Mouse (Mus musculus) myocyte (in vitro differentiated cells): ENCODE measurements at regions not wholly inside any gene's neighbourhood (a gene's known extent, or its start where the extent isn't known, plus 50 kb on each side); places are given as distances from the start of the nearest gene placed in this dataset.

Source experiments
- H3K27me3 ChIP-seq: one replicate; pipeline ENCODE4 v1.6.1; 2011; ENCODE audit not compliant: control insufficient read depth, insufficient read depth, insufficient read length
- H3K36me3 ChIP-seq: one replicate; pipeline ENCODE4 v1.6.1; 2011; ENCODE audit not compliant: control insufficient read depth, insufficient read depth
- H3K4me2 ChIP-seq: one replicate; pipeline ENCODE4 v1.6.1; 2011; ENCODE audit warnings: low read depth, control low read depth
- H3K4me3 ChIP-seq: one replicate; pipeline ENCODE4 v1.5.1; 2011; ENCODE audit warnings: mild to moderate bottlenecking, control low read depth, moderate library complexity
- H3K79me2 ChIP-seq: one replicate; pipeline ENCODE4 v1.6.1; 2011; ENCODE audit not compliant: control insufficient read depth, insufficient read depth
- H3ac ChIP-seq: one replicate; pipeline ENCODE4 v1.6.1; 2011; ENCODE audit not compliant: control insufficient read depth, insufficient read length
- CEBPB ChIP-seq: IDR thresholded peaks from 2 replicates; pipeline ENCODE4 v1.6.1; 2011; ENCODE audit warnings: mild to moderate bottlenecking, moderate library complexity; ENCODE audit not compliant: poor library complexity, insufficient read depth, severe bottlenecking
- E2F4 ChIP-seq: IDR thresholded peaks from one replicate; pipeline ENCODE4 v1.6.1; 2011; ENCODE audit warnings: mild to moderate bottlenecking, control low read depth, moderate library complexity; ENCODE audit not compliant: insufficient read depth
- MAX ChIP-seq: IDR thresholded peaks from one replicate; pipeline ENCODE4 v1.6.1; 2011; ENCODE audit warnings: low read depth, mild to moderate bottlenecking, control low read depth
- MYOD1 ChIP-seq, 3 experiments: IDR thresholded peaks; one replicate each; pipeline ENCODE4 v1.6.1; 2011; ENCODE audit warnings: control low read depth in 2 of 3, low read depth in 2 of 3, mild to moderate bottlenecking in 2 of 3, moderate library complexity in 1 of 3; ENCODE audit not compliant: insufficient read length in 2 of 3, control insufficient read depth in 1 of 3
- MYOG ChIP-seq, 3 experiments: IDR thresholded peaks; one replicate each; pipeline ENCODE4 v1.6.1; 2011; ENCODE audit warnings: control low read depth in 2 of 3, low read depth in 2 of 3, mild to moderate bottlenecking in 2 of 3; ENCODE audit not compliant: insufficient read length in 2 of 3, control insufficient read depth in 1 of 3, insufficient read depth in 1 of 3
- POLR2A ChIP-seq: IDR thresholded peaks from one replicate; pipeline ENCODE4 v1.6.1; 2011; ENCODE audit warnings: low read depth, mild to moderate bottlenecking, control low read depth, moderate library complexity; ENCODE audit not compliant: insufficient read length
- POLR2AphosphoS2 ChIP-seq: IDR thresholded peaks from one replicate; pipeline ENCODE4 v1.6.1; 2011; ENCODE audit warnings: low read depth, control low read depth; ENCODE audit not compliant: insufficient read length
- REST ChIP-seq: IDR thresholded peaks from one replicate; pipeline ENCODE4 v1.6.1; 2011; ENCODE audit warnings: mild to moderate bottlenecking, control low read depth, moderate library complexity; ENCODE audit not compliant: insufficient read depth, insufficient read length
- SRF ChIP-seq: IDR thresholded peaks from one replicate; pipeline ENCODE4 v1.6.1; 2011; ENCODE audit warnings: low read depth; ENCODE audit not compliant: control insufficient read depth, insufficient read length
- TCF12 ChIP-seq: IDR thresholded peaks from one replicate; pipeline ENCODE4 v1.6.1; 2011; ENCODE audit warnings: mild to moderate bottlenecking, control low read depth; ENCODE audit not compliant: poor library complexity, insufficient read depth, severe bottlenecking
- TCF3 ChIP-seq: IDR thresholded peaks from one replicate; pipeline ENCODE4 v1.6.1; 2011; ENCODE audit warnings: low read depth, control low read depth; ENCODE audit not compliant: insufficient read length
- USF1 ChIP-seq: IDR thresholded peaks from one replicate; pipeline ENCODE4 v1.6.1; 2011; ENCODE audit warnings: low read depth, mild to moderate bottlenecking, control low read depth, moderate library complexity

DNA sequence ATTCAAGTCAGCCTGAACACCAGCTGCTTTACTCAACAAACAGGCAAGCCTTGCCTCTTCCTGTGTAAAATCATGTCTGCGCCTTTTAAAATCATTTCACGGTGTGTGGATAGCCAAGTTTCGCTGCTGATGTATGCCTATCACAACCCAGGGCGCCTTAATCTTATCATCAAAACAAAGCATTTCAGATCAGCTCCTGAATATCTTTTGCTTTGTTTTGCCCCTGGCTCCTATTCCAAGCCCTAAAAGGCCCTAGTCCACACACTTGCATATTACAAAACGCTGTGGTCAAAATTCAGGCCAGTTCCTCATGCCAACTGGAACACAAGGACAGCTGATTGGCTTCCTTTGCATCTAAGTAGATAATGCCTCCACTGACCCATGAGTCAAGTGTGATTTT is 501.7 kb upstream of the Gulo start:
- Histone ChIP-seq H3K36me3 (no peaks in the 10 kb centered on the region), H3ac (no peak overlapping the region), H3K27me3 (no peaks in the 10 kb centered on the region), H3K4me3 (no peak overlapping the region), H3K79me2 (no peaks in the 10 kb centered on the region), H3K4me2 (no peak overlapping the region)
- TF ChIP-seq CEBPB (no peak), MYOD1 (IDR thresholded peaks at IDR 0.05; ENCODE audit: control insufficient read depth in 1 of 3, insufficient read length in 2 of 3, low read depth in 2 of 3) (no peak), MYOG (IDR thresholded peaks at IDR 0.05; ENCODE audit: control insufficient read depth in 1 of 3, insufficient read depth in 1 of 3, insufficient read length in 2 of 3, low read depth in 2 of 3) (no peak), POLR2A (no peak), SRF (no peak), MAX (no peak), USF1 (no peak), REST (no peak), POLR2AphosphoS2 (no peak), TCF3 (no peak), TCF12 (no peak), E2F4 (no peak)

DNA sequence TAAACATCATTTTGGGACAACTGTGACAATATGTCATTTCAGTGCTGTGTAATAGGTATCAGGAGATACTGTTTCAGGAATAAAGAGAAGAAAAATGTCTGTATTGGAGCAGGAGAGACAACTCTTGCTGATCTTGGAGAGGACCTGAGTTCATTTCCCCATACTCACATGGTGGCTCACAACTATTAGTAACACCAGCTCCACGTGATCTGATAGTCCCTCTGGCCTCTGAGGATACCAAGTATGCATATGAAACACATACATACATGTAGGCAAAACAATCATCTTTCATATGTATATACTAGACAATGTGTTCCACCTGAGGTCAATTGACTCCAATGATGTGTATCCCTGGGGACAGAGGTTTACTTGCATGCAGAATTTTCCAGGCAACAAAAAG is 501.2 kb upstream of the Gulo start:
- Histone ChIP-seq H3K79me2 (no peaks in the 10 kb centered on the region), H3K4me3 (no peak overlapping the region), H3ac (no peak overlapping the region), H3K27me3 (no peaks in the 10 kb centered on the region), H3K4me2 (no peak overlapping the region), H3K36me3 (no peaks in the 10 kb centered on the region)
- TF ChIP-seq SRF (no peak), CEBPB (no peak), MYOD1 (IDR thresholded peaks at IDR 0.05; ENCODE audit: control insufficient read depth in 1 of 3, insufficient read length in 2 of 3, low read depth in 2 of 3) (no peak), POLR2A (no peak), E2F4 (no peak), MAX (no peak), TCF3 (no peak), REST (no peak), TCF12 (no peak), MYOG (IDR thresholded peaks at IDR 0.05; ENCODE audit: control insufficient read depth in 1 of 3, insufficient read depth in 1 of 3, insufficient read length in 2 of 3, low read depth in 2 of 3) (no peak), USF1 (no peak), POLR2AphosphoS2 (no peak)

DNA sequence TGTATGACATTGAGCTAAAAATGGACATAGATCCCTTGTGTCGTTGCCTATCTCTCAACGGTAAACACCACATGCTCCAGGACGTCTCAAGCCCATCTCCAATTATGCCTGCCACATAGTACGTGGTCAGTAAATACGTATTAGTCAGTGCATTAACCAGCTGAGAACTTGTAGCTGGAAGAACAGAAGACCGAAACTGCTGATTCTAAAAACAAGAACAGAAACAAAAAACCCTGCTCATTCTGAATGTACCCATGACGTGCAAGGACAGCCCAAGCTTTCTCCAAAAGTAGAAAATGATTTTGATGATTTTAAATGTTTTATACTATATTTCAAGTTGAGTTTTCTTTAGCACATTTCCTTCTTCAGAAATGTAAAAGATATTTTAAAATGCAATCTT is 500.7 kb upstream of the Gulo start:
- Histone ChIP-seq H3K4me3 (no peak overlapping the region), H3K4me2 (no peak overlapping the region), H3K79me2 (no peaks in the 10 kb centered on the region), H3K27me3 (no peaks in the 10 kb centered on the region), H3K36me3 (no peaks in the 10 kb centered on the region), H3ac (no peak overlapping the region)
- TF ChIP-seq MYOD1 (IDR thresholded peaks at IDR 0.05; ENCODE audit: control insufficient read depth in 1 of 3, insufficient read length in 2 of 3, low read depth in 2 of 3) (no peak), POLR2AphosphoS2 (no peak), SRF (no peak), USF1 (no peak), CEBPB (no peak), REST (no peak), MYOG (IDR thresholded peaks at IDR 0.05; ENCODE audit: control insufficient read depth in 1 of 3, insufficient read depth in 1 of 3, insufficient read length in 2 of 3, low read depth in 2 of 3) (no peak)

DNA sequence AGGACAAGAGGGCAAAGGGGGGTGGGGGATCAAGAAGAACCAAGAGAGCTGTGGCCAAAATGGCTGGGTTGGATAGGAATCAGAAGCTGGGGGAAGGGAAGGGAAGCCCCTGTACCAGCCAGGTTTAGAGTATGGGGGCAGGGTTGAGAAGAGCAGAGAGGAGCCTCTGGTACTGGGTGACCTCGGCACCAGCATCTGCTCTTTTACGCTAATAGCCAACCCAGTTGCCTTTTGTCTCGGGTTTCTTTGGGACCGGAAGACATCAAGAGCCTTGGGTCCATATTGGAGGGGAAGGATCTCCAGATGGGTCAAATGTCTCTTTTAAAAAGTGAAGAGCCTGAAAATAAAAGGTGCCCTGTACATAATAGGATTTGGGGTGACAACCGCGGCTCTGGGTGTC is 493.0 kb upstream of the Gulo start:
- Histone ChIP-seq H3K27me3 (peaks cover 6% of the 10 kb centered on the region), H3K36me3 (no peaks in the 10 kb centered on the region), H3K79me2 (no peaks in the 10 kb centered on the region), H3K4me2 (no peak overlapping the region), H3ac (no peak overlapping the region), H3K4me3 (no peak overlapping the region)
- TF ChIP-seq E2F4: no peak
- no peak for TF ChIP-seq MYOG (IDR thresholded peaks at IDR 0.05; ENCODE audit: control insufficient read depth in 1 of 3, insufficient read depth in 1 of 3, insufficient read length in 2 of 3, low read depth in 2 of 3)
- no peak for TF ChIP-seq USF1
- TF ChIP-seq CEBPB: no peak
- no peak for TF ChIP-seq POLR2A
- TF ChIP-seq SRF: no peak
- TF ChIP-seq MAX: no peak
- TF ChIP-seq TCF12: no peak
- no peak for TF ChIP-seq TCF3

DNA sequence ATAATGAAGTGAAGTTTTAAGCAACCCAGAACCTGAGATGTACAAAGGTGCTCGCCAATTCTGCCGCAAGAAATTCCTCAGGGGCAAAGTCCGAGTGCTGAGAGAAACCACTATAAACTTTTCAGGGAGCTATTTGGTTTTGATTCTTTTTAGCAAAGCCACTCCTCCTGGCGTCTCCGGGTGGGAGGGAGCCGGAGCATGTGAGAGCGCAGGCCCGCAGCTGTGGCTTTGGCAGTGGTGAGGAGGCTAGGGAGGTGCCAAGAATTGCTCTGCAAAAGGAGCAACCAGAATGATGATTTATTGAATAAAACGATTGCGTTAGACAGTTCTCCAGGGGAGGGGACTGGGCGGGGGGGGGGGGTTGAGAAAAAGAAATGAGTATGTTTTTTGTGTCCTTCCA is 490.9 kb upstream of the Gulo start:
- Histone ChIP-seq H3ac (no peak overlapping the region), H3K4me3 (no peak overlapping the region), H3K36me3 (no peaks in the 10 kb centered on the region), H3K79me2 (no peaks in the 10 kb centered on the region), H3K4me2 (no peak overlapping the region), H3K27me3 (peaks cover 6% of the 10 kb centered on the region)
- no peak for TF ChIP-seq MYOD1 (IDR thresholded peaks at IDR 0.05; ENCODE audit: control insufficient read depth in 1 of 3, insufficient read length in 2 of 3, low read depth in 2 of 3)

DNA sequence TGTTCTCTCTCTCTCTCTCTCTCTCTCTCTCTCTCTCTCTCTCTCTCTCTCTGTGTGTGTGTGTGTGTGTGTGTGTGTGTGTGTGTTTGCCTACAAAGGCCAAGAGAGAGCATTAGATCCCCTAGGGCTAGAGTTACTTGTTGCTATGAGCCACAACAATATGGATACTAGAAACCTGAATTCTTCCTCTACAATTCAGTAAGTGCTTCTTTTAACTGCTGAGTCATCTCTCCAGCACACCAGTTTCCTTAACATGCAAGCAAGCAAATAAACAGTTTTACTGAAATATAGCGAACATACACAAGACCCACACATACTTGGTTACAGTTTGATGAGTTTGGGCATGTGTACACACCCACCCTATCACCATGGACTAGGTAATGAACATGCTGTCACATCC is 486.1 kb upstream of the Gulo start:
- H3K4me3 ChIP-seq: no peak overlapping the region
- H3ac ChIP-seq: no peak overlapping the region
- H3K27me3 ChIP-seq: peaks cover 6% of the 10 kb centered on the region
- TF ChIP-seq TCF3: no peak
- no peak for TF ChIP-seq POLR2AphosphoS2
- no peak for TF ChIP-seq E2F4
- no peak for TF ChIP-seq REST
- TF ChIP-seq MYOG (IDR thresholded peaks at IDR 0.05; ENCODE audit: control insufficient read depth in 1 of 3, insufficient read depth in 1 of 3, insufficient read length in 2 of 3, low read depth in 2 of 3): no peak
- no peak for TF ChIP-seq CEBPB
- TF ChIP-seq TCF12: no peak
- TF ChIP-seq USF1: no peak
- no peaks in the 10 kb centered on the region for H3K79me2 ChIP-seq
- H3K36me3 ChIP-seq: no peaks in the 10 kb centered on the region
- no peak overlapping the region for H3K4me2 ChIP-seq
